Mouse (Mus musculus) lung, postnatal 4 days (tissue): ENCODE results near the gene Itsn1.
A peak's percentile ranks its signal among the peaks of the same experiment; 100 is the strongest.

Experiments
- DNase-seq, 2 experiments: peaks; one replicate each; pipeline ENCODE4 v3.0.0; 2021

The Itsn1 gene

DNA sequence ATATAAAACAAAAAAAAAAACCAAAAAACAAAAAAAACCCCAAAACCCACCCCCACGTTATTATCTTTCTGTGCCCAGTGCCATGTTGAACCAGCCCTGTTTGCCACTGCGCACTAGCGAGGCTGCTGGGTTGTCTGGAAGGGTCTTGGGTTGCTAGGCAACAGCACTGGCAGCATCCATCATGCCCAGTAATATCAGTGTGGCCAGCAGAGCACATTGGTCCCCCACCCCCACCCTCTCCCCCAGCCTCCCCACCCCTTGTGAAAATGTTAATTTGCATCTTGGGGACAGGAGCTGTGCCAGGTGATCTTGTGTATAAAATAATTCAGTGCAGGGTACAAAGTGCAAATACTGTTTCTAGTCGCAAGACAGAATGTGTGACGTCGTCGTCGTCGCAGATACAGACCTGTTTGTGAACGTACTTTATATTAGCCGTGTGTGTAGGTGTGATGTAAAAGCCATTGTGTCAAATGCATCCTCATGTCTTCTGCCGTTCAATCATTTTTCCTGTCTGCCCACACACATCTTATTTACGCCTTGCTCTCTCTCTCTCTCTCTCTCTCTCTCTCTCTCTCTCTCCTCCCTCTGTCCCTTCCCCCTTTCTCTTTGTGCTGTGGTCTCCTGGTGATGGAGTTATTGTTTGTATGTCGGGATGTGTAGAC lies 233.9 kb downstream of the Itsn1 start:
- no peak for DNase-seq

DNA sequence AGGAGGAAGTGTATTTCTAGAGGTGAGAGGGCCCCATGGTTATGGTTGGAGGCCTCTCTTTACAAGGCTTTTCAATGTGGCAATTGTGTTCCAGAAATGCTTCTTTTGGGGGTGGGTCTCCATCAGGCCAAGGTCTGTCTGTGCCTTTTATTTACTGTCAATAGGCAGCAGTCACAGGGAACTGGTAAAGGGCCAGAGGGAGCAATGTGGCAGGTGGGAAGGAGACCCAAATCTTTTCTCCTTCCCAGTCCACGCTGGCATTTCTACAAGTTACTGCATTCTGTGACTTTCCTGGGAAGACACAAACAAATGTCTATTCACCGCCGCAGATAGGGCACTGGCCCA lies 234.4 kb downstream of the Itsn1 start:
- no peak for DNase-seq

DNA sequence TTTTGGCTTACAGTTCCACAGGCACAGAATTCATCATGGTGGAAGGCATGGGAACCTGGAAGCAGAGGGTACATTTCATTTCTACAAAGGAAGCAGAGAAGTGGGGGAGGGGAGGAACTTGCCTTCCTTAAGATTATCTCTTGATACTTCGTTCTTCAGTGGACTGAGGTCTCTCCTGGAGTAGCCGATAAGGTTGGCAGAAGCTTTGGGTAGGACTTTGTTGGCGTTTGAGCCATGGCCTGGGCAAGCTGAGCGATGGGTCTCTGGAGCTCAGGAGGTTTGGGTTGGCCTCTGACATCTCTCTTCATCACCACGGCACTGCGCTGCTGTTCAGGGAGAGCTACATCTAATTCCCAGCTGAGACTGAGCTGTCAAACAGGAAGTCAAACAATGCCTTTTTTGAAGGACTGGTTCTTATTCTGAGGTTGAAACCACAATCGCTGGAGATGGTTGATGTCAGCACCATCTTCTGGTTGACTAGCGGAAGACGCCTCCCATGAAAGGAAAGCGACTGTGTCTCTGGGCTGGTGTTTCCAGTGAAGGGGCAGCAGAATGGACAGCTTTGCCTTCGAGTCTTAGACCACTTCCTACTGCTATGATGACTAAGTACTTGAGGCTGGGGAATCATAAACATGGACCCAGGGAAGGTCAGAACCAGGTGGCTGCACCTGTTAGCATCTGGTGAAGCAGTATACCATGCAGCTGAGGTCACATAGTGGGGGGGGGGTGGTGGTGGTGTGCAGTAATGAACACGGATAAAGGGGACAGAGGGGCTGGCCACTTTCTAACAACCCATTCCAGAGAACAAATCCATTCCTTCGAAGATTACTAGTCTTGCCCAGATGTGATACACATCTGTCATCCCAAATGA lies 235.5 kb downstream of the Itsn1 start:
- DNase-seq = no peak

DNA sequence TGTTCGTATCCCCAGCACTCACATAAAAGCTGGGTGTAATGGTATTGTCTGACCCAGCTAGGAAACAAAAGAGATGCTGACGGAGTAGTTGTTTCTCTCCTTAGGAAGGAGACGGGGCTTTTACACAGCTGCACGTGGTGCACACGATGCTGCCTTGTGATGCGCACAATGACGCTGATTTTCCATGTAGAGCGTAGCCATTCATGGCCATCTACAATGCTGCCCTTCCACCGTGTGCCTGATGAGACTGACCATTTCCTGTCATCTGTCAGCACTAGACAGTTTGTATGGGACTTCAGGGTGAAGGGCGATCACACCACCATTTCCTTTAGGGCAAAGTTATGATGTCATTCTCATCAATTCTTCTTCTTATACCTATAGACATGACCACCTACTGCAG lies 239.6 kb downstream of the Itsn1 start:
- no peak for DNase-seq

DNA sequence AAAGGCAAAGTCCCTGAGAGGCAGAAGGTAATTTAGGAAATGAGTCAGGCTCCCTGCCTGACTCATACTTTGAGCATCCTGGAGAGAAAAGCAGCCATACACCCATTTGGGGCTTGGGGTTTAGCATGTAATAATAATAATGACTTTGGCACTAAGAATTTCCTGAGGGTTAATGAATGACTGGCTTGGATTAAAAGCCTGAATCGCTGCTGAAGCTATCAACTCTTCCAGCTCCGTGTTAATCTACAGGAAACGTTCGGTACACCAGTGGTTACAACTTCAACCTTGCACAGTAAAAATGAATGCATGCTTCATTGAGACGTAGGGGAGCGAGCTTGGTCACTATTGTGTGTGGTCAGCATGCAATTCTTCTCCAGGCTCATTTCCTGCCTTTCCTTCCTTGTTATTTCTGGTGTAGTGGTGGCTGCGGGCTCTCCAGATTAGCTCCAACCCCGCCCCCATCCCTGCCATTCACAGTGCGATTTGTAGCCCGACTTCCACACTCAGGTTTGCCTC lies 240.5 kb downstream of the Itsn1 start:
- peak; percentile 33 to 59 for DNase-seq
